Mouse (Mus musculus) bone marrow macrophage, adult 2 months (primary cell): ENCODE data around the gene Itpk1.

Experiments
- CTCF ChIP-seq: IDR thresholded peaks from 2 replicates; pipeline ENCODE4 v1.5.1; 2012; ENCODE audit warnings: low read depth, mild to moderate bottlenecking, low read length, moderate library complexity
- POLR2A ChIP-seq: IDR thresholded peaks from 2 replicates; pipeline ENCODE4 v1.6.1; 2012; ENCODE audit warnings: mild to moderate bottlenecking, low read depth, low read length, borderline replicate concordance

GRCm38 (mm10) chr12:102568219-102568618 is 136.5 kb downstream of the Itpk1 start:
- TF ChIP-seq CTCF (no peak), POLR2A (no peak)
